Mouse (Mus musculus): ENCODE measurements around the gene Fam133b.

GRCm38 (mm10) chr5:3514901-3515311, 28.7 kb upstream of the Fam133b start:
- TF ChIP-seq GATA1 (IDR thresholded peaks at IDR 0.05; ENCODE audit: borderline replicate concordance, low read length) (no peak), FLI1 (IDR thresholded peaks at IDR 0.05; ENCODE audit: low read length) (no peak)
